Mouse (Mus musculus) liver, embryonic 14.5 days (tissue): ENCODE measurements at regions not wholly inside any gene's neighbourhood (a gene's known extent, or its start where the extent isn't known, plus 50 kb on each side); places are given as distances from the start of the nearest gene placed in this dataset.

ENCODE experiments used
- CTCF ChIP-seq: IDR thresholded peaks from 2 replicates; pipeline ENCODE4 v1.5.1; 2016; ENCODE audit warnings: antibody characterized with exemption, low read depth, control low read depth
- EP300 ChIP-seq: IDR thresholded peaks from 2 replicates; pipeline ENCODE4 v1.6.1; 2016; ENCODE audit warnings: antibody characterized with exemption, low read depth

DNA sequence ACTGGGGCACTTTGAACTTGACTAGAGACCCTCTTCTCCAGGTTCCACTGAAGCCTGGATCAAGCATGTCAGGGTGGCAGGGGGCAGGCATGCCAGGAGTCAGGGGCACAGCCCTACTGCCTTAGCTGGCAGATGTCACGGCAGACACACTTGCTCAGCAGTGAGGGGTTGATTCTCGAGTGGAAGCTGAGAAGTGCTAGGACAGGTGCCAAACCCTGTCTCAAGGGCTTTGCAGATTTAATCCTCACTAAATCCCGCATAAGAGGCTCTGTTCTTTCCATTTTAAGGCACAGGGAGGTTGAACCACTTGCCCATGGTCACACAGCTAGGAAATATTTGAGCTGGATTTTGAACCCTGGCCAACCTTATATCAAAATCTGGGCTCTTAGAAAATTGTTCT is 223.5 kb upstream of the Mvb12b start:
- no peak for TF ChIP-seq CTCF
- no peak for TF ChIP-seq EP300
